Mouse (Mus musculus): Measurements from ENCODE around the gene Snx3.

Snx3 gene

GRCm38 (mm10) chr10:42501775-42502348 is at the start of gene Snx3:
TSS of gene Snx3 (plus strand) at chr10:42502030.
- DNase-seq (ENCODE audit: low spot score in 2 of 2), result peak; percentile 93 to 98

- no peak for DNase-seq (ENCODE audit: low spot score in 2 of 2)
Measured at GRCm38 (mm10) chr10:42454266-42454665, 47.6 kb upstream of the Snx3 start.

GRCm38 (mm10) chr10:42454690-42455089 is 47.1 kb upstream of the Snx3 start:
- DNase-seq (ENCODE audit: low spot score in 2 of 2), result no peak

- DNase-seq (ENCODE audit: low spot score in 2 of 2), result no peak
Measured at GRCm38 (mm10) chr10:42455981-42456380, 45.8 kb upstream of the Snx3 start.

GRCm38 (mm10) chr10:42457557-42458191 is 44.2 kb upstream of the Snx3 start:
- no peak for DNase-seq (ENCODE audit: low spot score in 2 of 2)

- DNase-seq (ENCODE audit: low spot score in 2 of 2), result no peak
Measured at GRCm38 (mm10) chr10:42464224-42464623, 37.6 kb upstream of the Snx3 start.

GRCm38 (mm10) chr10:42464805-42465204 is 37.0 kb upstream of the Snx3 start:
- DNase-seq (ENCODE audit: low spot score in 2 of 2), result no peak

GRCm38 (mm10) chr10:42474946-42475514 is 26.8 kb upstream of the Snx3 start:
- DNase-seq (ENCODE audit: low spot score in 2 of 2), result no peak

GRCm38 (mm10) chr10:42476774-42477475 is 24.9 kb upstream of the Snx3 start:
- DNase-seq (ENCODE audit: low spot score in 2 of 2), result no peak

GRCm38 (mm10) chr10:42477550-42478340 is 24.1 kb upstream of the Snx3 start:
- DNase-seq (ENCODE audit: low spot score in 2 of 2), result no peak

GRCm38 (mm10) chr10:42478341-42478720 is 23.5 kb upstream of the Snx3 start, which contains the start of gene Afg1l:
TSS of gene Afg1l (minus strand) at chr10:42478565.
- DNase-seq (ENCODE audit: low spot score in 2 of 2), result peak; percentile 88 to 95

GRCm38 (mm10) chr10:42480719-42481118 is 21.1 kb upstream of the Snx3 start:
- no peak for DNase-seq (ENCODE audit: low spot score in 2 of 2)

- DNase-seq (ENCODE audit: low spot score in 2 of 2), result no peak
Measured at GRCm38 (mm10) chr10:42488606-42489296, 13.1 kb upstream of the Snx3 start.

GRCm38 (mm10) chr10:42491158-42491557 is 10.7 kb upstream of the Snx3 start:
- DNase-seq (ENCODE audit: low spot score in 2 of 2), result no peak

GRCm38 (mm10) chr10:42492027-42492771 is 9.6 kb upstream of the Snx3 start:
- no peak for DNase-seq (ENCODE audit: low spot score in 2 of 2)

GRCm38 (mm10) chr10:42493000-42493399 is 8.8 kb upstream of the Snx3 start:
- no peak for DNase-seq (ENCODE audit: low spot score in 2 of 2)

- no peak for DNase-seq (ENCODE audit: low spot score in 2 of 2)
Measured at GRCm38 (mm10) chr10:42500611-42501010, 1.2 kb upstream of the Snx3 start.

- DNase-seq (ENCODE audit: low spot score in 2 of 2), result no peak
Measured at GRCm38 (mm10) chr10:42501161-42501560, 669 bp upstream of the Snx3 start.

GRCm38 (mm10) chr10:42502349-42503111 is 700 bp downstream of the Snx3 start:
- peak; percentile 42 to 64 for DNase-seq (ENCODE audit: low spot score in 2 of 2)
